Mouse (Mus musculus) lung, adult 2 months (tissue): ENCODE results near the gene Kansl1.

Source experiments
- CTCF ChIP-seq: fragments of 200-500 bp; IDR thresholded peaks from 2 replicates; pipeline ENCODE4 v1.5.1; 2011; ENCODE audit warnings: mild to moderate bottlenecking, low read length, control low read depth; ENCODE audit not compliant: insufficient read depth
- POLR2A ChIP-seq: fragments of 200-500 bp; IDR thresholded peaks from 2 replicates; pipeline ENCODE4 v1.6.1; 2011; ENCODE audit warnings: low read depth, mild to moderate bottlenecking, control low read depth, low read length, borderline replicate concordance; ENCODE audit errors: extremely low read depth

- TF ChIP-seq CTCF (no peak), POLR2A (no peak)
Observed at GRCm38 (mm10) chr11:104287113-104287512, 181.5 kb downstream of the Kansl1 start.
